Mouse (Mus musculus): Measurements from ENCODE around the gene Cd81. TPM values are rescaled to one million over a fixed set of nuclear protein-coding genes. Genes with fewer than 3 reads are reported as not detected.

Gene Cd81
- total RNA-seq, 2 experiments from 2014 or later, result 489 to 524 TPM

DNA sequence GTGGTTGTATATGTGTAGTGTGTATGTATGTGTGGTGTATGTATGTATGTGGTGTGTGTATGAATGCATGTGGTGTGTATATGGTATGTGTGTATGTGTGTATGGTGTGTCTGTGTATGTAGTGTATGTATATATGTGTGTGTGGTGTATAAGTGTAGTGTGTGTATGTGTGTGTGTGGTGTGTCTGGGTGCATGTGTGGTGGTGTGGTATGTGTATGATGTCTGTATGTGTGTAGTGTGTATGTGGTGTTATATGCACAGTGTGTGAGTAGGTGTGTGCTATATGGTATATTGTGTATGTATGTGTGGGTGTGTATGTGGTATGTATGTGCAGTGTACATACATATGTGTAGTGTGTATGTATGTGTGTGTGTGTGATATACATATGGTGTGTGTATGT is 32.5 kb upstream of the Cd81 start:
- no peak for DNase-seq (ENCODE audit: extremely low spot score in 1 of 2, low spot score in 1 of 2)

DNA sequence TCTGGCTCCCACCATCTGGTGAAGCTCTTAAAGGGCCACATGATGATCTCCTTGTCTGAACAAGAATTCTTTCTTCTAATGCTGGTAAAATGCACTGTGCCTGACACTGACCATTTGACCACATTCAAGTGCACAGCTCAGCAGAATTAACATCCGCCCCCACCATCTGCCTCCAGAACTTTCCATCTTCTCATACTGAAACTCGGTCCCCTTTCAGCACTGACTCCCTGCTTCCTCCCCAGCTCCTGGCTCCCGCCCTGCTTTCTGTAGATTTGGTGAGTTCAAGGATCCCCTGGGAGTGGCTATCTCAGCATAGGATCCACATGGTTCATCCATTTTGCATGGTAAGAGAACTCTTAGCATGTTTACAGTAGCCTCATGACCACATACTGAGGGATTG is 31.8 kb upstream of the Cd81 start:
- no peak for DNase-seq (ENCODE audit: extremely low spot score in 1 of 2, low spot score in 1 of 2)

DNA sequence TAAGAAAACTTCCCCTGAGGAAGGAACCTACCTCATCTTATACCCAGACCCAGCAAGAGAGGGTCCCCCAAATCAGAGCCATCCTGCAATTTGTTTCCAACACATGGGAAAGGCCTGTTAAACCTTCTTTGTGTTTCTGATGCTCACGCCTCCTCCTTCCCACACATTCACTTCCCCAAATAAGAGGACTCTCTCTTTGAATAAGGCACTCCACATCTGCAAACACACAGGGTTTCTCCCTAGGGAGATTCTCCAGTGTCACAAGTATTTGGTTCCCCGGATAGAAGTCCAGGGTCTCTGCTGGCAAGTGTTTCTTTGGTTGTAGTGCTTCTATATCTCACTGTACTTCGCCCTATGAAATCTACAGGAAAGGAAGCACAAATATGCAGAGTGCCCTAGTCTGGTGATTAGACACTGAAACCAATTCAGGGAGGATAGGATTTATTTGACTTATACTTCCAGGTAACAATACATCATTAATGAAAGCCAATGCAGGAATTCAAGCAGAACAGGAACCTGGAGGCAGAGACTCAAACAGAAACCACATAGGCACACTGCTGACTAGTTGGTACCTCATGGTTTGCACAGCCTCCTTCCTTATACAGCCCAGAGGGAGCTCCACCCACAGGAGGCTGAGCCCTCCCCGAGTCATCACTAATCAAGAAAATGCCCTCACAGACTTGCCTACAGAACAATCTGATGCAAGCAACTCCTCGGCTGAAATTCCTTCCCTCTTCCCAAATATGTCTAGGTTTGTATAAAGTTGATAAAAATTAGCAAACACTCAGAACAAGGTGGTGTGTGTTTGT is 31.0 kb upstream of the Cd81 start:
- no peak for DNase-seq (ENCODE audit: extremely low spot score in 1 of 2, low spot score in 1 of 2)

DNA sequence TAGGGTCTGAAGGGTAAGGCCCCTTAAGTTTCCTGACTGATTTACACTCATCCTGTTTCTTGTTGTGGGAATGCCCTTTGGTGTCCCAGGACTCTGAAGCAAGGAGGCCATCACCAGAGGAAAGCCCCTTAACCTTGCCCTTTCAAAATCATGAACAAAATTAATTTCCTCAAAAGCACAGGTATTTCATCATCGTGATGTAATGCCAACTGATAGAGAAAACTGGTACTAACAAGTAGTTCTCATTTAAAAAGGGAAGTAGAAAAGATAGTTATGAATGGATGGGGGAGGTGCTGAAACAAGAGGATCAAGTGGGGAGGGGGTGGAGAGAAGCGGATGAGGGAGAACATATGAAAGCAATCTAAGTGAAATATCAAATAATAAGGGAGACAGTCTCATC is 29.0 kb upstream of the Cd81 start:
- DNase-seq (ENCODE audit: extremely low spot score in 1 of 2, low spot score in 1 of 2), result no peak

DNA sequence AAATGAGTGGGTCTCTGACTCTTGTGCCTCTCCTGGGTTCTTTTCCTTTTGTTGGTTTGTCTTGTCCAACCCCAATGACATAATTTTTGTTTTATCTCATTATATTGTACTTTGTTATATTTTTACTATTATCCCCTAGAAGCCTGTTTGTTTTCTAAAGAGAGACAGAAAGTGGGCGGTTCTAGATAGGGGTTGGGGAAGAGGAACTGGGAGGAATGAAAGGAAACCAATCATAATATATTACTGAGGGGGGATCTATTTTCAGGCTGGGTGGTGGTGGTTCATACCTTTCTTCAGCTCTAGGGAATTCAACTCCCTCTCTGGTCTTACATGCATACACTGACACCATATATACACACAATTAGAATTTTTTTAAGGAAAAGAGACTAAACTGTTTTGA is 28.2 kb upstream of the Cd81 start:
- no peak for DNase-seq (ENCODE audit: extremely low spot score in 1 of 2, low spot score in 1 of 2)

DNA sequence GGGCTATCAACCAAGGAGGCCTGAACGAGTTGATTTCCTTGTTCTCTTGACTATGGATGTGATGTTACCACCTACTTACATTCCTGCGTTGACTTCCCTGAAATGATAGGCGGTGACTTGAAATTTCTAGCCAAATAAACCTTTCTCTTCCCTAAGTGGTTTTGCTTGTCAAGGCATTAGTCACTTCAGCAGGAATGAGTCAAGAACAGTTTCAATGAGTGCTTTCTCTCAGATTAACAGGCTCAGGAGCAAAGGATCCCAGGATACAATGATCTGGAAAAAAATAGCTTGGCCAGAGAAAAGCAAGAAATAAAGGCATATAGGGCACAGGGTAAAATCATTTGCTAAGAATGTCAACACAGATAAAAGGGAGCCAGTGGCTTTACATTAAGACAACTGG is 27.0 kb upstream of the Cd81 start:
- no peak for DNase-seq (ENCODE audit: extremely low spot score in 1 of 2, low spot score in 1 of 2)

DNA sequence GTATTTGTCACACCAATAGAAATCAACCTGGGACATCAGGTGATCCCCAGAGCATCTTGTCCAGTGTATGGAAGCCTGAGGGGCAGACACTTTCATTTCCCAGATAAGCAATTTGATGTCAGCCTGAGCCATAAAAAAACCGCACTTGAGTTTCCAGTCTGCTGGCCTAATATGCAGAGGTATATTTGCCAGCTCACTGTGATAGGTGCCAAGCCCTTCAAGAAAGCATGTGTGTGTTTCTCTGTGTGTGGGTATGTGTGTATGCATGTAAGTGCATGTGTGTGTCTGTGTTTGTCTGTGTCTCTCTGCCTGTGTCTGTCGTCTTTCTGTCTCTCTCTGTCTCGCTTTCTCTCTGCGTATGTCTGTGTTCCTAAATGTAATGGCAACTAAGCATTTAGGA is 25.3 kb upstream of the Cd81 start:
- no peak for DNase-seq (ENCODE audit: extremely low spot score in 1 of 2, low spot score in 1 of 2)

DNA sequence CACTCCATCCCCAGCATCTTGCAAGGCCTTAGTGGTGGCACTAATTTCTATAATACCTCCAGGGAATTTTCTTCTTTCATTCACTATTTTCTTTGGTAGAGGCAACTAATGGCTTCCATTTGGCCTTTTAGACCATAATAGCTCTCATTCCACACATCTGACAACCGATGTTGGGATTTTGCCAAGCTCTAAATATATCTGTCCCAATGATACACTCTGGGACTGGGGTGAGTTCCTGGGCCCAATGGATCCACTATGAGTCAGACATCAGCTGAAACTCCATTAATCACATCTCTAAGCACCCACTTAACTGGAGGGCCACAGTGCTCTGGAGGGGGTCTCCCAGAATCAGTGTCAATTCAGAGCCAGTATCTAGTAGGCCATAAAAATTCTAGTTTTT is 20.7 kb upstream of the Cd81 start:
- DNase-seq (ENCODE audit: extremely low spot score in 1 of 2, low spot score in 1 of 2), result no peak

DNA sequence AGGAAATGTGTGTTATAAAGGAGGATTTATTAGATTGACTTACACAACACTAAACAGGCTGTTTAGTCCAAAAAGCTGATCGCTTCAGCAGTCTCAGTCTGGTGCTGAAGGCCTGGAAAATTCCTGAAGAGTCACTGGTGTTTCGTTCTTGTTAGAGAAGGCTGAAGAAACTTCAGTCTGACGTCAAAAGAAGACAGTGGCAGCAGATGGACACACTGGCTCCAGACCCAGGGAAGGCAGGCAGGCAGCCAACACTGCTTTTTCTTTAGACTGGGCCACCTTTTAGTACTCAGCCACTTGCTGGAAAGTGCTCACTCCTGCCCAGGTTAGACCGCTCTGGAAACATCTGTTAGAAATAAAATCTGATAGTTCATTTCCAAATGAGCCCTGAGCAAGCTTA is 19.0 kb upstream of the Cd81 start:
- DNase-seq (ENCODE audit: extremely low spot score in 1 of 2, low spot score in 1 of 2), result no peak

DNA sequence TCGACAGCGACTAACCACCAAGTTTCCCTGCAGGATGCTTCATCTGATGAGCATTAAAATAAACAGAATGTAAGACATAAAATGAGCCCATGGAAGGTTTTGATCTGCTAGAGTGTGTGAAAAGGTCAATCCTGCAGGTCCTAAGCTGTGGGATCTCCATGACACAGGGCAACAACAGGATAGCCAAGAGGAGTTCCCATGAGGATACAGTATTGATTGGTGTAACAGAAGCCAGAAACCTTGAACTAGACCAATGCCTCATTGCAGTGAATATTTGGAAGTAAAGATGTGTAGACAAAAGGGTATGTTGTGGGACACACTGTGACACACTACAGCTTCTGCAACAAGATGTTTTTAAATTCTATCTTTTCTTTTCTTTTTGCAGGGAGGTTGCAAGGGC is 18.4 kb upstream of the Cd81 start:
- DNase-seq (ENCODE audit: extremely low spot score in 1 of 2, low spot score in 1 of 2), result no peak

DNA sequence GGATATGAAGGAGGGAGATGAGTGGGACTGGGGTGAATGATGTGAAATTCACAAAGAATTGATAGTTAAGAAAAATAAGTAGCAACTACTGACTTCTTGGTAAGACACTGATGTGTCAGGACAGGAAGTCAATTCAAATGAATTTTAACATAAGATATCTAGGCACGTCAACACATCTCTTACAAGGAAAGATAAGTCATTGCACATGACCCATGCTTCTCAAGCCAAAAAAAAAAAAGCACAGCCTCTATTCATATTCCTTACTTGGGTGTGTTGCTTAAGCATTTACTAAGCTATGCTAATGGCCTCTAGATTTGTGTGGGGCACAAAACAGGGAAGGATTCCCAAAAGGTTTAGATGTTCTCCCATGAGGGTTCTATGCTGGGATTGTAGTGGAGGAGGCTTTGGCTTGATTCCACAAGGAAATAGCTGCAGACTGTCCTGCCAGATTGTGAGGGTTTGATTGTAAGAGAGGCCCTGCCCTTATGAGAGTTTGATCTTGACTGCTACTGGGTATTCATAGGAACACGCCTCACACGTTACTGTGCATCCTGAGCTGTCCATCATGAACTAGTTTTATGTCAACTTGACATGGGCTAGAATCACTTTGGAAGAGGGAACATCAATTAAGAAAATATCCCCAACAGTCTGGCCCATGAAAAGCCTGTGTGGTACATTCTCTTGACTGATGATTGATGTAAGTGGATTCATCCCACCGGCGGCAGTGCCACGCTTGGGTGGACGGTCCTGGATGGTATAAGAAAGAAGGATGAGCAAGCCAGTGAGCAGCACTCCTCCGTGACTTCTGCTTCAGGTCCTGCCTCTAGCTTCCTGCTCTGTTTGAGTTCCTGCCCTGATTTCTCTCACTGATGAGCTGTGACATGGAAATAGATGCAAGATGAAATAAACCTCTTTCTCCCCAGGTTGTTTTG is 17.8 kb upstream of the Cd81 start:
- no peak for DNase-seq (ENCODE audit: extremely low spot score in 1 of 2, low spot score in 1 of 2)

DNA sequence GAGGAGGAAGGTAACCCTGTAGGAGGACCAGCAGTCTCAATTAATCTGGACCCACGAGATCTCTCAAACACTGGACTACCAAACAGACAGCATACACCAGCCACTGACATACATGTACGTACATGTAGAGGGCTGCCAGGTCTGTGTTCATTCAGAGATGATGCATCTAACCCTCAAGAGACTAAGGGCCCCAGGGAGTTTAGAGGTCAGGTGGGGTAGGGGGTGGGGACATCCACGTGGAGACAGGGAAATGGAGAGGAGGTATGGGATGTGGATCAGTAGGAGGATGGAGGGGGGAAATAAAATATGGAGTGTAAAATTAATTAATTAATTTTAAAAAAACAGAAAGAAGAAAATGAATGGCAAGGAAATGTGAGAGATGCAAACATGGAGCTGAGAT is 15.8 kb upstream of the Cd81 start:
- DNase-seq (ENCODE audit: extremely low spot score in 1 of 2, low spot score in 1 of 2), result no peak

DNA sequence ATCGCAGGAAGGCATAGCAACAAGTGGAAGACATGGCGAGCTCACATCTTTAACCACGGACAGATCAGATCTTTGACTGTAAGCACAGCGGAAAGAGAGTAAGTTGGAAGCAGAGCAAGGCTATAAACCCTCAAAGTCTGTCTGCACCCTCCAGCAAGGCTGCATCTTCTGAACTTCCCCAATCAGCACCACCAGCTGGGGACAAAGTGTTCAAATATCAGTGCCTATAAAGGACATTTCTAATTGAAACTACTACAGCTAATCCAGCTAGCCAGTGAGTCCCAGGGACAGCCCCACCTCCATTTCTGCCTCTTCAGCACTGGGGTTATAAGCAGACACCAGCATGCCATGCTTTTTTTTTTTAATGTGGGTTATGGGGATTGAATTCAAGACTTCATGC is 15.2 kb upstream of the Cd81 start:
- DNase-seq (ENCODE audit: extremely low spot score in 1 of 2, low spot score in 1 of 2), result no peak

DNA sequence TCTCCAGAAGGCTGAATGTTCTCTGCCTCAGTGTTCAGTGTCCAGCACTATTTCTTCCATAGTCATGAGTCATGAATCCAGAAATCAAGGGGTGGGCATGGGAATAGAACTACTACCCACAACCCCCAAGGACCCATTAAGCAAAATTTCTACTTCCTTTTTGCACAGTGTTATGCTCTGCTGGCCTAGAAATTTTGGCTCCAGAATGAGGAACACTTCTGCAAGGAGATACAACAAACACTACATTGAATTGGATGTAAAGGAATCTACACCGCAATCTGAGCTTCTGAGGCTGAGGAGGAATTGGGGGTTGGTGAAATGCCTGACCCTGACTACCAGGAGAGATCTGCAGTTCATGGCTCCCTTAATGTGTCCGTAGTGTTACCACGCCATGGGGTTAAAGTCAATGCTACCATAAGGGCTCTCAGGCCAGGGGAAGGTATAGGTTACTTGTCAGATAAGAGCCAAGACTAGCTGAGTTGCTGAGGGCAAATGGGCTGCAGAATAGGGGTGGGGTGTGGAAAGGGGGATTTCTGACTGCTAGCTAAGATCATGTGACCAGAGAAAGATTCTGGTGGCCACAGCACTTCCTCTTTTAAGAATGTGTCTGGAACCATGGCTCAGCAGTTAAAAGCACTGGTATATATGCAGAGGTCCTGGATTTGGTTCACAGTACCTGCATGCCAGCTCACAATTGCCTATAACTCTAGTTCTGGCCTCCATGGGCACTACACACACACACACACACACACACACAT is 14.2 kb upstream of the Cd81 start:
- no peak for DNase-seq (ENCODE audit: extremely low spot score in 1 of 2, low spot score in 1 of 2)

DNA sequence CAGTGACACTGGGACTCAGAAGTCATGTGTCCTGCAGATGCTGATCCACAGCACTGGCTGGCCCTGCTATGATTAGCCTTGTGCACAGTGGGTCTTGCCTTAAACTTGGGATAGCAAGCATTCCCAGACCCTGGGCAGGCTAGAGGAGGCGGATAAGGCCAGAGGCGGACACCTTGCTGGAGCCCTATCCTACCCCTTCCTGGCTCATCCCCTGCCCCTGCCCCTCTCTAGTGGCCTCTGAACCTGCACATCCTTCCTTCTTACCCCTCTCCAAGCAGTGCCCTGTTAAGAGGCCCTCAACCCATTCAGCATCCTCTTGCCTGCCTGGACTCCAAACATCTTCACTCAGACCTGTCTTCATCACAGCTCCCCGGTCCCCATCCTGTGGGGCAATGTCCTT is 12.0 kb upstream of the Cd81 start:
- DNase-seq (ENCODE audit: extremely low spot score in 1 of 2, low spot score in 1 of 2), result no peak

DNA sequence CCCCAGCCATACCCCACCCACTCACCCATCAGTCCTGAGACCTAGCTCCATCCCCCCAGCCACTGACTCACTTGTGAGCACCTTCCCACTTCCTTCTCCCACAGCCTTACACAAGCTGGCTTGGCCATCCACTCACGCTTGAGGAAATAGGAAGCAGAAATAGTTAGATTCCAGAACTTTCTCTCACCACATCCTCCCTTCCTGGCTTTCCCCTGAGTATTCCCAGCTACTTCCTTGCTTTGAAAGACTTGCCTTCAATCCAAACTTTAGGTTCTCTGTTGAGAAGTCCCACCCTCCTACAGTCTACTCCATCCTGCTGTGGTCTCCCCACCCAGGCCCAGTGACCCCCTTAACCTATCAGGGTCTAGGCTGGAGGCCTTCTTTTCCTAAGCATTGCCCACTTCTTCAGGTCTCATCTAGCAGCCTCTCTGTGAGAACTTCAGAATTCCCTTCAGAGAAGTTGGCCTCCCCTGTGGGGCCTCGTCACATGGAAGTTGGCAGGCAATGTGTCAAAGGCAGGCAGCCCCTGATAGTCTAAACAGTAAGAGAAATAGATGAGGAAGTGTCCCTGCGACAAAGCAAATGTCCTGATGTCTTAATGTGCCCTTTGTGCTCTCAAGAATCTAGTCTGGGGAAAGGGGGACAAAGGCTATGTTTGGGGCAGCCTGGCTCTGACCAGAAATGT is 11.3 kb upstream of the Cd81 start:
- no peak for DNase-seq (ENCODE audit: extremely low spot score in 1 of 2, low spot score in 1 of 2)

DNA sequence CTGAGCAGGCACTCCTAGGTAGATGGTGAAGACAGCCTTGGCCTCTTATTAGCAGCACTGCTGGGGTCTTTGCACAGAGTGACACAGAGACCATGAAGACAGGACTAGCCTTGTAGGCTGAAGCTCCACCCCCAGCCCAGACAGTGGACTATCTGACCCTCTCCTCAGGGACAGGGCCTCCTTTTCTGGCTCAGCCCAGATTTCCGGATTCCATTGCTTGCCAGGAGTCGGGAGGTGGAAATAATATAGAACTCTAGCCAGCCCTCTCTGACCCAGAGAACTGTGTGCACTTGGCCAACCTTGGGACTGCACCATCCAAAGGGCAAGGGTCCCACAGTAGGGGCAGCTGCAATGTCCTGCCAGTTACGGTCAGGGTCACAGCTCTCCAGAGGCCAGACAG is 10.4 kb upstream of the Cd81 start:
- no peak for DNase-seq (ENCODE audit: extremely low spot score in 1 of 2, low spot score in 1 of 2)

DNA sequence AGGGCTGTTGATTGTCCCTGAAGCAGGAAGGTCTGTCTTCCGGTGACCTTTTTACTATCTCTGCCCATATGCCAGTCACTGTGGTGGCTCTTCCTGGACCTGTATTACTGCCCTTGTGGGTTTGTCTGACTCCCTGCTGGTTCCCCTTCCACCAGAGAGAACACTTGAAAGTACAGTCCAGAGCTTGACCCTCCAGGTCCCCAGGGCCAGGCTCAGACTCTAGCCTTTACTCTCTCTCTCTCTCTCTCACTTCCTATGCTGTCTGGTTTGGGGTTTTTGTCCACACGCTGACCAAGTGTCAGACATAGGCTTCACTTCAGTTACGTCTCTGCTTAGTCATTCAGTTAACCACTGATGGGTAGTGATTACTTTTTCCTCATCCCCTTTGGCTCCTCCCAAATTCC is 9.6 kb upstream of the Cd81 start:
- DNase-seq (ENCODE audit: extremely low spot score in 1 of 2, low spot score in 1 of 2), result no peak

DNA sequence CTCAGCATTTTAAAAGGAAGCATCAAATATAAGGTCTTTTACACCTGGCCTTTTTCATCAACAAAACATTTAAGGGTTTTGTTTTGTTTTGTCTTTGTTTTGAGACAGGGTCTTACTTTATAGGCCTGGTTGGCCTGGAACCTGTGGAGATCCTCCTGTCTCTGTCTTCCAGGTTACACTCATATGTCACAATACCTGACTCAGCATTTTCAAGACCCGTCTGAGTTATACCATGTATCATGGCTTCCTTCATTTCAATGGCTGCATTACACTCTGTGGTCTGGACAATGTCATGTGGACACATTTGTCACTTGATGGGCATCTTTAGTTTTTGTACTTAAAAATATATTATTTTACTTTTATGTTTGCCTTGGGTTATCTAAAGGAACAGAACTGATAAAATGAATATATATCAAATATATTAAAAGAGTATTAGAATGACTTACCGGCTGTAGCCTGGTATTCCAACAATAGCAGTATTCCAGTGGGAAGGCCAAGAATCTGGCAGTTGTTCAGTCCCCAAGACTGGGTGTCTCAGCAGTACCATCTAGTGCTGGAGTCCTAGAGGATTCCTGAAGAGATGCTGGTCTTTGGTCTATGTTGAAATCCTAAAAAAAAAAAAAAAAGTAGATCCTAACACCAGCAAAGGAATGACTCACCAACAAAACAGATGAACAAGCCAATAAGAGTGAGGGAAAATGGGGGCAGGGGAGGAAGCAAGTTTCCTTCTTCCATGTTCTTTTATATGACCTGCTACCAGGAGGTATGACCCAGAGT is 8.3 kb upstream of the Cd81 start:
- DNase-seq (ENCODE audit: extremely low spot score in 1 of 2, low spot score in 1 of 2), result no peak

DNA sequence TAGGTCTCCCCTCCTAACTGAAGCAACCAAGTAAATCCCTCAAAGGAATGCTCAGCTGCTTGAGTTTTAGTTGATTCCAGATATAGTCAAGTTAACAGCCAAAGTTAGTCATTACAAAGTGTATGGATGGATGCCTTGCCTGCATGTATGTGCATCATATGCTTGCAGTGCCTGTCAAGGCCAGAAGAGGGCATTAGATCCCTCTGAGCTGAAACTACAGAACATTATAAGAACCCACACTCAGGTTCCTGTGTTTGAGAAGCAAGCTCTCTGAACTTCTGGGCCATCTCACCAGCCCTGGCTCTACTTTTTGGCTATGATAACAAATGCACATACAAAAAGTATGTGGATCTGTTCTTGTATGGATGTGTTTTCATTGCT is 7.7 kb upstream of the Cd81 start:
- DNase-seq (ENCODE audit: extremely low spot score in 1 of 2, low spot score in 1 of 2), result no peak
